Mouse (Mus musculus): ENCODE results near the gene Zc3h12d. TPM values are rescaled to one million over a fixed set of nuclear protein-coding genes. Genes with fewer than 3 reads are reported as not detected.
"Not testable (repeated sequence)": the region's sequence is repeated elsewhere in the genome, so short reads cannot be mapped to it uniquely, and the experiment has no call there.

The Zc3h12d gene
- polyA plus RNA-seq, 1 experiment from 2014 or later, result 0.41 TPM

DNA sequence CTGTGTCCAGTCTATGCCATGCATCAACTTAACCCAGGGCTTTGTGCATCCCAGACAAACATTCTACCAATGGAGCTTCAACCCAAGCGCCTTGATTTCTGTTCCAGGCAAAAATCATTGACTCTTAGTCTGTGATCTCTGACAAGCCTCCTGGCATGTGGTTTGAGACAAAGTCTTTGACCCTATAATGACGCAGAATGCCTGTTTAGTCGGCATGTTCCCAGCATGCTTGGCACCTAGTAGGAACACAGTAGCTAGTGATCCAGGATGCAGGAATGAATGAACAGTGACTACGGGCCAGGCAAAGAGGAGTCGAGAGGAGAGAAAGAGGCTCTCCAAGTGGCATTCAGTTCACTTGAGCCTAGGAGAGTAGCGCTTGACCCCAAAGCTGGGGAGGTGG, 31.1 kb downstream of the Zc3h12d start:
- H3K9me3 ChIP-seq, result no peaks in the 10 kb centered on the region
- no peak for ATAC-seq (ENCODE audit: low FRiP score, low read depth)
- H3K27me3 ChIP-seq, result peaks cover 24% of the 10 kb centered on the region
- no peak overlapping the region for H3K4me2 ChIP-seq (replicated peaks)
- H3K9ac ChIP-seq, result no peak overlapping the region
- H3K4me1 ChIP-seq, result peaks cover 32% of the 10 kb centered on the region
- H3K4me3 ChIP-seq, result no peak overlapping the region
- no peak overlapping the region for H3K27ac ChIP-seq
- H3K36me3 ChIP-seq, result no peaks in the 10 kb centered on the region
- 95% methylated on average over 6 of the region's 6 CpGs for WGBS

DNA sequence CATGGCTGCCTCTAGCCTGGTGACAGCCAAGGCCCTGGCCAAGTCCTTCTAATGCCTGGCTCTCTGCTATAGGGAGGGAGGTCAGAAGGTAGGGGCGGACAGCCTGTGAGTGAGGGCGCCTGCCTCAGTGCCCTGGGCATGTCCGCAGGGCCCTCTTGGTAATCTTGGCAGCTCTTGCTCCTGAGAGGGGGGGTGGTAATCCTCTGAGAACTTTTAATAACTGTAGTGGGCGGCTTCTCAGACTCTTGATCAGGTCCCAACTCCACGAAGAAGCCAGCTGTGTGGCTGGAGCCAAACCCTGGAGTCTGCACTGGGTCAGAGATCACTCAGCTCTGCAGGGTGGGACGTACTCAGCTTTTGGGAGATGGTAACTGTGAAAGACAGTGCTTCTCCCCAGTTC, 31.9 kb downstream of the Zc3h12d start:
- Histone ChIP-seq H3K4me3 (no peak overlapping the region), H3K27me3 (peaks cover 32% of the 10 kb centered on the region), H3K36me3 (no peaks in the 10 kb centered on the region), H3K4me1 (peaks cover 32% of the 10 kb centered on the region), H3K27ac (no peak overlapping the region), H3K9ac (no peak overlapping the region), H3K4me2 (replicated peaks) (no peak overlapping the region), H3K9me3 (no peaks in the 10 kb centered on the region)
- ATAC-seq (ENCODE audit: low FRiP score, low read depth), result no peak
- 63% methylated on average over 6 of the region's 6 CpGs for WGBS

DNA sequence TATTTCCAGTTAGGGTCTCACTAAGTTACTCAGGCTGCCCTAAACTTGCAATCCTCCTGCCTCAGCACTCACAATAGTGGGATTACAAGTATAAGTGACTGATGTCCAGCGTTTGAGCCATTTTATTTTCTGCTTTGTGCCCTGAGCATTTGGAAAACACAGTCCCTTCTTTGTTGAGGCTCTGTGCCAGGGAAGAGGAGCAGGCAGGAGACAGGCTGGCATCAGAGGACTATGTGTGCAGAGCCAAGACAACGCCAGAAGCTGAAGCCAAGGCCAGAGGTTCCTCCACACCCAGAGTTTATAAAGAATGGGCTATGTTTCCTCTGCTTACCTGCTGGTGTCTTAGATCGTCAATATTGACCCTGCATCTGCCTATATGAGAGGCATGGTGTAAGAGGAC, 32.5 kb downstream of the Zc3h12d start:
- H3K9ac ChIP-seq, result no peak overlapping the region

DNA sequence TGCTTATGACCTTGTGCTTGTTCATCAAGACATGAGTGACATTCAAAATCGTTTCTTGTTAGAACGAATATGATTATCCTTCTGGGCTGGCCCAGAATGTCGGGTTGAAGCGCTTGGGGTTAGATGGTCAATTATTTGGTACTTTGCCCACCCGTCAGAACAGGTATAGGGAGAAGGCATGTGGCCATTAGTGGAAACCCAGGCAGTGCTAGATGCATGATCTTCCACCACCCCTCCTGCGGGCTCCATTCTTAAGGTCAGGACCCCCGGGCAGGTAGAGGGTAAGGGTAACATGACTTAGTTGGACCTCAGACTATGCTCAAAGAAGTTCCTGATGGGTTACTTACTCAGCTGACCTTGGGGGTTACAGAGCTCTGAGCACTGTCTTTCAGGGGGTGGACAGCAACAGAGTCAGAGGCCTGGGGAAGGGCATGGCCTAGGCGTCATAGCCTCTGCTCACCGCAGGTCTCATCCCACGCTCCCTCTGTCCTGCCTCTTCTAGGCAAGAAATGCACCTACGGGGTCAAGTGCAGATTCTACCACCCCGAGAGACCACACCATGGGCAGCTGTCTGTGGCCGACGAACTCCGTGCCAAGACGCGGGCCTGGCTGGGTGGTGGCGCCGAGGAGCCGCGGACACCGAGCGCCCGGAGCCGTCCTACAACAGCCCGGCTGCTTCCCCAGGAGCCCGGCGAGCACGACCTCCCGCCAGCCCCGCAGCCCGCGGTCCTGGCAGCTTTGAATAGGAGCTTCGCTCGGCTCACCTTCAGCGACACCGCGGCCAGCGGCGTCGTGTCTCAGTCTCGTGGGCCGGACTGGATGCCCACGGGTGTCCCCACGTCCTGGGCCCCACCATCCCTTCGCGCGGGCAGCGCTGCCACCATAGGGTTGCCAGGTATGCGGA, 34.7 kb downstream of the Zc3h12d start:
- no peak for ATAC-seq (ENCODE audit: low FRiP score, low read depth)
- Histone ChIP-seq H3K4me2 (replicated peaks) (peak overlapping the region; percentile 76), H3K4me3 (peak overlapping the region; percentile 44), H3K27ac (no peak overlapping the region), H3K4me1 (peaks cover 24% of the 10 kb centered on the region), H3K9me3 (no peaks in the 10 kb centered on the region), H3K36me3 (no peaks in the 10 kb centered on the region), H3K9ac (peak overlapping the region; percentile 66), H3K27me3 (peaks cover 37% of the 10 kb centered on the region)
- WGBS, result 18% methylated on average over 50 of the region's 50 CpGs

More for the DNA sequence above, 32.5 kb downstream of the Zc3h12d start:
- no peak overlapping the region for H3K4me2 ChIP-seq (replicated peaks)
- no peak overlapping the region for H3K4me3 ChIP-seq
- no peaks in the 10 kb centered on the region for H3K9me3 ChIP-seq
- WGBS, result 78% methylated on average over 3 of the region's 3 CpGs
- peaks cover 32% of the 10 kb centered on the region for H3K4me1 ChIP-seq
- no peak overlapping the region for H3K27ac ChIP-seq
- H3K36me3 ChIP-seq, result no peaks in the 10 kb centered on the region
- peaks cover 37% of the 10 kb centered on the region for H3K27me3 ChIP-seq
- ATAC-seq (ENCODE audit: low FRiP score, low read depth), result no peak

DNA sequence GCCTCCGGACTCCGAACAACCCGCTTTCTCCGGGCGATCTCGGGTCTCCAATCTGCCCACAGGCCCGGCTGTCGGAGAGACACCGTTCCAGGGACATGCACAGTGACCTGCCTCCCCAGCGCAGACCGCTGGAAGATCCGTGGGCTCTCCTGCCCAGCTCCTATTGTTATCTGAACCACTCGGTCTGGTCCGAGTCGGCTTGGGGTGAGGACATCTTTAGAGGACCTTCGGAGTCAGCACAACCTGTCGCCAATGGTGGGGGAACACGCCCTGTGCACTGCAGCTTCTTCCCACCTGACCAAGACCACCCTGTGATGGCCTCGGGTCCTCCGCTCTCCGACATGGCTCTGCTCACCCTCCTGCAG, 35.4 kb downstream of the Zc3h12d start:
- Histone ChIP-seq H3K4me2 (replicated peaks) (peak overlapping the region; percentile 76), H3K9ac (peak overlapping the region; percentile 66), H3K9me3 (no peaks in the 10 kb centered on the region), H3K27ac (no peak overlapping the region), H3K4me1 (peaks cover 22% of the 10 kb centered on the region), H3K27me3 (peaks cover 37% of the 10 kb centered on the region), H3K36me3 (no peaks in the 10 kb centered on the region), H3K4me3 (peak overlapping the region; percentile 44)
- no peak for ATAC-seq (ENCODE audit: low FRiP score, low read depth)
- 27% methylated on average over 21 of the region's 21 CpGs for WGBS

DNA sequence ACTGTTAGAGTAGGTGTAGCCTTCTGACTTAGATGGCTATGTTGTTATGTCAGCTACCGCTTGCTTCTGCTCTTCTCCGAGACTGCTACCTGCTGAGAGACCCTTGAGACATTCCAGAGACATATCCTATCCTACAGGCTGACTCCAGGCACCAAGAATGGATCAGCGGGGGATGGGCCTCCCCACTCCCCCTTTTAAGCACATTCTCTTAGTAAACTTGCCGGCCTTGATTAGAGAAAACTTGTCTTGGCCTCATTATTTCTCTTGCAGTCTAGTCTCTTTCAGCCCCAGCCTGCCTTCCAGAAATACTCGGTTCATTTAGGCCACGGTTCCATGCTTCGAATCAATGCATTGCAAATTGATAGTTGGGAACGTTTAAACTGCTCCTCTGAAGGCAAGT, 37.5 kb downstream of the Zc3h12d start:
- Histone ChIP-seq H3K4me2 (replicated peaks) (no peak overlapping the region), H3K27me3 (peaks cover 37% of the 10 kb centered on the region), H3K4me1 (peaks cover 17% of the 10 kb centered on the region), H3K4me3 (no peak overlapping the region), H3K9ac (no peak overlapping the region), H3K9me3 (no peaks in the 10 kb centered on the region), H3K36me3 (no peaks in the 10 kb centered on the region), H3K27ac (no peak overlapping the region)
- WGBS, result 55% methylated on average over 8 of the region's 8 CpGs
- no peak for ATAC-seq (ENCODE audit: low FRiP score, low read depth)

DNA sequence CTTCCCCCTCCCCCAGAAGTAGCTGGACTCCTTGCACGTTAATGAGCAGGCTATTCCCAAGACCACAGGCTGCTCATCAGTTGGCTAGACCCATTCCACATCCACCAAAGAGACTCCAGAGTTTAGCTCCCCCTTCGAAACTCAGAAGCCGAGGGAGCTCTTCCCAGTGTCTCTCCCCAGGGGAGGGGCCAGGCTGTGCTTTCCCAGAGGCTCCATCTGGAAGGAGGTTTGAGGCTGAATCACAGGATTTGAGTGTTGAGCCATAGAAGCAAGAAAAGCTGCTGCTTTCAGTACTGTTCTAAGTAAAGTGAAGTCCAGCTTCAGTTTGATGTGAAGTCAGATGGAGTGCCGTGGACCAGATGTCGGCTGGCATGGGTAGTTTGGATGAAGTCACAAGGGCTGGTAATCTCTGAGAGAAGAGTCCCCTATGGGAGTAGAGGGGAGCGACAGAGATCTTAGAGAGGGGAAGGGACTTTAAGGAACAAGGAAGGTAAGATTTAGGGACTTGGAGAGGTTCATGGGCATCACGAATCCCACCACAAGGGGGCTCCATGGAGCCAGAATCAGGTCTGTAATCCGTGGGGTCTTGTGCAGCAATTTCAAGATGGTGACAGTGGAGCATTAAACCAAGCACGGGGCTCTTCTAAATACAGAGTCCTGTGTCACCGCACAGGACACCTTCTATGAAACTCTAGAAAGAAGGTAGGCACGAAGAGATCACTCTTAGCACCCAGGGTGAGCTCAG, 38.5 kb downstream of the Zc3h12d start:
- Histone ChIP-seq H3K4me1 (peaks cover 17% of the 10 kb centered on the region), H3K9me3 (no peaks in the 10 kb centered on the region), H3K27ac (no peak overlapping the region), H3K4me3 (no peak overlapping the region), H3K9ac (no peak overlapping the region), H3K27me3 (peaks cover 37% of the 10 kb centered on the region), H3K4me2 (replicated peaks) (no peak overlapping the region), H3K36me3 (no peaks in the 10 kb centered on the region)
- no peak for ATAC-seq (ENCODE audit: low FRiP score, low read depth)
- WGBS, result 62% methylated on average over 11 of the region's 11 CpGs

DNA sequence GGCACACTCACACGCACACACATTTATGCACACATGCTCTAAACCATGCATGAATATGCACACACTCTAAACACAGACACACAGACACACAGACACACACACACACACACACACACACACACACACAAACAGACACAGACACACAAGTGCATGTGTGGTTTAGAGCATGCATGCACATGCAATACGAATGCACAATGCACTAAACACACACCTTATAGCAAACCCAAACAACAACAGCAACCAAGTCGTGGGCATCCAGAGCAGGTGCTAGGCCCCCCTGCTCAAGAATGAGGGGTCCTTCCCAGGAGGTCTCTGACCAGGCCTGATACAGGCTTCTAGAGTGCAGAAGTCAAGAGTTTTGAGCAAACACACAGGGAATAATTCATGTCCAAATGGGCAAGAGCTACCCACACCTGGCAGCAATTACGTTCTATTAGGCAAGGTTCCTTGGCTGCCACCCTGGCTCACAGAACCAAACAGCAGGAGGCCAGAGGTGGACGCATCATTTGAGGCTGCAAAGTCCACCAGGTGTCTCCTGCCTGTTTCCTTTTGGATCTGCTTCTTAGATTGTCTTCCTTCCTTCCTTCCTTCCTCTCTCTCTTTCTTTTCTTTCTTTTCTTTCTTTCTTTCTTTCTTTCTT, 39.2 kb downstream of the Zc3h12d start:
- no peak overlapping the region for H3K27ac ChIP-seq
- 71% methylated on average over 5 of the region's 5 CpGs for WGBS
- no peaks in the 10 kb centered on the region for H3K9me3 ChIP-seq
- no peak overlapping the region for H3K4me2 ChIP-seq (replicated peaks)
- no peaks in the 10 kb centered on the region for H3K36me3 ChIP-seq
- H3K4me3 ChIP-seq, result no peak overlapping the region
- ATAC-seq (ENCODE audit: low FRiP score, low read depth), result no peak
- peaks cover 17% of the 10 kb centered on the region for H3K4me1 ChIP-seq
- H3K9ac ChIP-seq, result no peak overlapping the region
- peaks cover 32% of the 10 kb centered on the region for H3K27me3 ChIP-seq

DNA sequence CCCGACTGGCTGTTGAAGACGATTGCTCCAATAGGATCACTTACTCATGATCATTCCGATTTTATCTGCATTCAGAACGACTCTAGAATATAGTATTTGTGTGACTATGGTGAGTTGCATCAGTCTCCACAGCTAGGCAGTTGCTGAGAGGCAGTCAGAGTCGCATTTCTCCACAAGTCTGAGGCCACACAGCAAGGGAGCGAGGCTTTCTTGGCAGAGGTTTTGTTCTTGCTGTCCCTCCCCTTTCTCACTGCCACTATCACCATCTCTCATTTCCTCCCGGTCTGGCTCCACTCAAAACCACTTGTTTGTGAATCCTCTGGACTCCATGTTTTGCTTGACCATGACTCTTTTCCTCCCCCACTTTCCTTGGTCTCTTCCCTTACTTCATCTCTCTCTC, 41.9 kb downstream of the Zc3h12d start:
- H3K36me3 ChIP-seq, result no peaks in the 10 kb centered on the region
- H3K27me3 ChIP-seq, result peaks cover 5% of the 10 kb centered on the region
- no peak overlapping the region for H3K4me2 ChIP-seq (replicated peaks)
- no peak overlapping the region for H3K4me3 ChIP-seq
- no peak overlapping the region for H3K9ac ChIP-seq
- H3K4me1 ChIP-seq, result peaks cover 8% of the 10 kb centered on the region
- no peak for ATAC-seq (ENCODE audit: low FRiP score, low read depth)
- 83% methylated on average over 7 of the region's 7 CpGs for WGBS
- H3K27ac ChIP-seq, result no peak overlapping the region
- H3K9me3 ChIP-seq, result no peaks in the 10 kb centered on the region

DNA sequence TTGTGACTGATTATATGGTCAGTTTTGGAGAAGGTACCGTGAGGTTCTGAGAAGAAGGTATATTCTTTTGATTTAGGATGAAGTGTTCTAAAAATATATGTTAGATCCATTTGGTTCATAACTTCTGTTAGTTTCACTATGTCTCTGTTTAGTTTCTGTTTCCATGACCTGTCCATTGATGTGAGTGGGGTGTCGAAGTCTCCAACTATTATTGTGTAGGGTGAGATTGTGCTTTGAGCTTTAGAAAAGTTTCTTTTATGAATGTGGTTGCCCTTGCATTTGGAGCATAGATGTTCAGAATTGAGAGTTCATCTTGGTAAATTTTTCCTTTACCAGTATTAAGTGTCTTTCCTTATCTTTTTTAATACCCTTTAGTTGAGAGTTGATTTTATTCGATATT, 48.0 kb downstream of the Zc3h12d start:
- not testable (repeated sequence) for H3K27me3 ChIP-seq; H3K9me3 ChIP-seq; ATAC-seq (ENCODE audit: low FRiP score, low read depth); H3K4me2 ChIP-seq (replicated peaks); H3K36me3 ChIP-seq; H3K27ac ChIP-seq; H3K4me3 ChIP-seq; H3K9ac ChIP-seq; H3K4me1 ChIP-seq
- 91% methylated on average over 3 of the region's 3 CpGs for WGBS

DNA sequence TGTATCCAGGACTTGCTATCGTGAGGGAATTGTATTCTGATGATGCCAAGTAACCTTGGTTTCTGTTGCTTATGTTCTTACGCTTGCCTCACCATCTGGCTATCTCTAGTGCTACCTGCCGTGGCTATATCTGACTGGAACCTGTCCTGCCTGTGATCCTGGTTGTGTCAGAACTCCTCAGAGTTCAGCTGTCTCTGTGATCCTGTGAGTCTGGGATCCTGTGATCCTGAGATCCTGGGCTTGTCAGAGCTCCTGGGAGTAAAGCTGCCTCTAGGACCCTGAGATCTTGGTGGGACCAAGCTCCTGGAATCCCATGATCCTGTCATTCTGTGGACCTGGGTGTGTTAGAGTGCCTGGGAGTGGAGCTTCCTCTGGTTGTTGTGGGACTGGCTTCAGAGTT, 49.7 kb downstream of the Zc3h12d start:
- Histone ChIP-seq H3K27ac (no peak overlapping the region), H3K9me3 (no peaks in the 10 kb centered on the region), H3K9ac (no peak overlapping the region), H3K4me3 (no peak overlapping the region), H3K4me2 (replicated peaks) (no peak overlapping the region), H3K36me3 (no peaks in the 10 kb centered on the region), H3K4me1 (no peaks in the 10 kb centered on the region), H3K27me3 (no peaks in the 10 kb centered on the region)
- no peak for ATAC-seq (ENCODE audit: low FRiP score, low read depth)
- WGBS, result 81% methylated on average over 3 of the region's 3 CpGs

DNA sequence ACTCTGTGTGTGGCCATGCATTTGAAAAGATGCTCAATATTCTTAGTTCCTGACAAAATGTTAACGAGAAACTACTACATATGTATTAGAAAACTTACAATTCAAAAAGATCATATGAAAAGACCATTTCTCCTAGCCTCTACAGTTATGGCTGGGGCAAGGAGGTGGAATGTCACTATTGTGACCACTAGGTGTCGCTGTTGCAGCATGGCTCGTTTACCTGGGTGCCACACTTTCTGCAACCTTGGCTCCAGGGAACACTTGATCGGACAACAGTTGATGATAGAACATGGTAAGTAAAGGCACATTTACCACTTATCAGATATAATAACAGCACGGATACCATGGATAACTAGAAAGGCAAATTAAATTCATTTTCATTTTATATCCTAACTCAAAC, 51.3 kb downstream of the Zc3h12d start:
- peak; percentile 57; the same call in 1 of the 2 replicates for ATAC-seq (ENCODE audit: low FRiP score, low read depth)
- H3K36me3 ChIP-seq, result no peaks in the 10 kb centered on the region
- H3K4me3 ChIP-seq, result no peak overlapping the region
- H3K9ac ChIP-seq, result no peak overlapping the region
- no peaks in the 10 kb centered on the region for H3K9me3 ChIP-seq
- H3K27ac ChIP-seq, result no peak overlapping the region
- no peaks in the 10 kb centered on the region for H3K4me1 ChIP-seq
- 9% methylated on average over 5 of the region's 5 CpGs for WGBS
- H3K27me3 ChIP-seq, result no peaks in the 10 kb centered on the region
- no peak overlapping the region for H3K4me2 ChIP-seq (replicated peaks)

Data from limb, embryonic 13.5 days (tissue).